Mouse (Mus musculus) cerebellum, adult 18-20 months (tissue): ENCODE measurements around the gene Dst.
"Not testable (repeated sequence)": the region's sequence is repeated elsewhere in the genome, so short reads cannot be mapped to it uniquely, and the experiment has no call there.

ENCODE experiments used
- DNase-seq, 2 experiments: peaks; one replicate each; pipeline ENCODE4 v3.0.0; 2021

Gene Dst

DNA sequence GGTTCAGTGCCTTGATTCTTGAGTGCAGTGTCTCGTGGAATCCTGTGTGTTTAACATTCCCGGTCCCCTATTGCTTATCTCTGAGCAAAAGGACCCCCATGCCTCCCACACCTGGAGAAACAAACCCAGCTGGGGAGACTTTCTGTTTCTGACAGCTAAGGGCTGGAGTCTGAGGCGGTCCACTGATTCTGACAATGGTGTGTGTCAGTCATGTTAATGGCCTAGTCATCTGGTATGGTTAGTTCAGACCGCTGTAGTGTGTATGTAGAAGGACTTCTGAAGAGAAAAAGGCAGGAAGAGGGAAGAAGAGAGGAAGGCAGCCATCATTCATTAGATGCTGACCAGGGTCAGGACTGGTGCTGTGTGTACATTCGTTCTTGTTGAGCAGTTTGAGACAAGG lies 125.0 kb downstream of the Dst start:
- DNase-seq, result no peak

GRCm38 (mm10) chr1:34033478-34033877 lies 125.5 kb downstream of the Dst start:
- DNase-seq, result no peak

DNA sequence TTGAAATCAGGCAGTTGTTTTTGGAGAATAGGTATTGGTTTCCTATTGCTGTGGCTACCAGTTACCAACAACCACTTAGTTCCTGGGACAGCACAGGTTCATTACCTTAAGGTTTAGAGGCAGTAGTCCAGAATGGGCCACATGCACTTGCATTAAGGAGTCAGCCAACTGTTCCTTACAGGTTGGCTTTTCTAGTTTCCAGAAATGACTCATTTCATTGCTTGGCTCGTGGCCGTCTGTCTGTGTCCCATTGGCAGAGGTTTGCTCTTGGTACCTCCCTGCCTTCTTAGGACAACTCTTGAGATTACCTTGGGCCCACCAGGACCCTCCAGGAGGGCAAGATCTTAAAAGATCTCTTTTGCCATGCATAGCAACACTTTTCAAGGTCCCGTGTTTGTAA lies 125.9 kb downstream of the Dst start:
- peak; percentile 42 to 58 for DNase-seq

- DNase-seq, result no peak
These were observed 128.1 kb downstream of the Dst start for GRCm38 (mm10) chr1:34036111-34036510.

- no peak for DNase-seq
These were observed 130.5 kb downstream of the Dst start for GRCm38 (mm10) chr1:34038571-34038970.

- DNase-seq, result no peak
These were observed 132.0 kb downstream of the Dst start for GRCm38 (mm10) chr1:34040049-34040448.

GRCm38 (mm10) chr1:34040901-34041721 lies 133.1 kb downstream of the Dst start:
- no peak for DNase-seq

DNA sequence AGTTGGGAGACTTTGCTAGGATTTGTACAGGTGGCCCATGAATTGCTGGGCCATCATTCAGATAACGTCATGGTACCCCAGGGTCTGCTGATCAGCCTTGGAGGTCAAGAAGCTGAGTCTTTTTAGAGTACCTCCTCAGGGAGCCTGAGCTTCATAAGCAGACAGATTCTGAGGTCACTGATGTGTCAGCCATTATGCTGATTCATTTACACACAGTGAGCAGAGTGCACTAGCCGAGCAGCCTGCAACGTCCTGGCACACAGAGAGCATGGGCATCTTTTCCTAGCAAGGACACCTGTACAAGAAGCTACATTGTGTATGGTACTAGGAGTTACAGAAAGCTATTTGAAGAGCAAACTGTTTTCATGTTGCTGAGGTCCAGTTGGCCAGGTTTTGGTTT lies 134.3 kb downstream of the Dst start:
- peak in 1 of 2 experiments; percentile 41 for DNase-seq

DNA sequence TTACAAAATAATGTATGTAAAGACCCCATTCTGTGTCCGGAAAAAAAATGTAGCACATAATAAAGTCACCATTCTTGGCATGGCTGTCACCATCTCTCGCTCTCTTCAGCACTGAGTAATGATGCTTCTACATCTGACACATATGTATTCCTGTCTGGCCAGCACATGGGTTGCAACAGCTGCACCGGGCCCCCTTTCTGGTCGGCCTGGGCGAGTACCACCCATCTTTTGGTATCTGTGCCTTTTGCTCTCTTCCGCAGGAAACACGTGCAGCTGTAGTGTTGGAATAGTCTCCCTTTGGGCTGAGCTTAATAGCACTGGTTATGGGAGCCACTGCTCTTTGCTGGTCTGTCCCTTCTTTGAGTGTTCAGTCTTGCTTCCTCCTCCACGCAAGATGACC lies 135.3 kb downstream of the Dst start:
- no peak for DNase-seq

DNA sequence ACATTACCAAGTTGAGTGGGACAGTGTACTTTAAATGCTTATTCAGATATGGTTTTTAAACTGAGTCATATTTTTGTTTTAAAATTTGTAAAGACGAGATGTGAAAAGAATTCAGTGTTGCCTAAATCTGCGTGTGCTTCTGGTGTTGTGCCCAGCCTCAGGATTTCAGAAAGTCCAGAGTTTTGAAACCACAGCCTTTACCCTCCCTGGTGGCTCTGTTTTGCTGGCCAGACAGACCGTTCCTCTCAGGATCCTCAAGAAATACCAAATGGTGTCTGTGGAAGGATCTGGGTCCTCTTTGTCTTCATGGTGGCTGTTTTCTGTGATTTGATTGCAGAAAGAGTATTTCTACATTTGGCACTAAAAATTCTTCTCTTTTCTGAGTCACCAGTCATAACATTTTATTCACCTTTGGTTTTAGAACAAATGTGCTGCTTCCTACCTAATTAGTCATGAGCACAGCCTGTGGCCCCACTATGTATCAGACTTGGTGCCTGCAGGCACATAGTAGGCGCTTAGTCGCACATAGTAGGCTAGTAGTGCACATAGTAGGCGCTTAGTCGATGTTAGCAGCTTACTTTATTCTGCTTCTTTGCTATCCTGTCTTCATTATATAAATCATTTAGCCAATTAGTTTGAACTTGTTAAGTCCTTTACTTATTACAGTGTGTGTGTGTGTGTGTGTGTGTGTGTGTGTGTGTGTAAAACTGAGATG lies 136.0 kb downstream of the Dst start:
- no peak for DNase-seq

DNA sequence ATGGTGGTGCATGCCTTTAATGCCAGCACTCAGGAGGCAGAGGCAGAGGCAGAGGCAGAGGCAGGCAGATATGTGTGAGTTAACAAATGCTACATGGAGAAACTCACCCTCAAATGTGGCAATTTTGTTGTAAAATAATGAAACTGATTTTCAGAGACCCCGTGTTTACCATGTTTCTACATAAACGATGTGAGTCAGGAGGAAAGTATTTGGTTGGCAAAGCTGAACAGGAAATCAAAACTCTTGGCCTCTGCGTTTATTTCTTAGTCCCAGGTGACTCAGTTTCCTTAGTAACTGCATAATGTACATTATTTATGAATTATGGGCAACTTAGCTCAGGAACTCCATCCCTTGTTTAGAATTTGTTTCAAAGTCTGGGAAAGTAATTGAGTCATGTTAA lies 136.7 kb downstream of the Dst start:
- DNase-seq, result no peak

DNA sequence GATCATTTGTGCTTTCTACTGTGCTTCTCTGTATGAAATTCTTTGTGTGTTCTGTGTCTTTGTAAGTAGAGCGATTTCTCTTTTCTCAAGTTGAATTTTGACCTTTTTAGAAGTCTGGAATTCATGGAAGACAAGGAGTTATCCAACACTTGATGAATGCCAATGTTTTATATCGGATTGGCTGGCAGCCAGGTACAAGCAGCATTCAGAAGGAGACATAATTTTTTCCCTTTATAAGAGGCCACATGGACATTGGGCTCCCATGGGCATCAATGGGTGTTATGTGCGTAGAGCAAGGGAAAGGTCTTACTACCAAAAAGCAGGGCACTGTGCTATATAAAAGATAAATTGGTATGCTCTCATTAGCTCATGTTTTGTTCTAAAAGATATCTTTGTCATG lies 139.3 kb downstream of the Dst start:
- DNase-seq, result peak; percentile 48 to 57

DNA sequence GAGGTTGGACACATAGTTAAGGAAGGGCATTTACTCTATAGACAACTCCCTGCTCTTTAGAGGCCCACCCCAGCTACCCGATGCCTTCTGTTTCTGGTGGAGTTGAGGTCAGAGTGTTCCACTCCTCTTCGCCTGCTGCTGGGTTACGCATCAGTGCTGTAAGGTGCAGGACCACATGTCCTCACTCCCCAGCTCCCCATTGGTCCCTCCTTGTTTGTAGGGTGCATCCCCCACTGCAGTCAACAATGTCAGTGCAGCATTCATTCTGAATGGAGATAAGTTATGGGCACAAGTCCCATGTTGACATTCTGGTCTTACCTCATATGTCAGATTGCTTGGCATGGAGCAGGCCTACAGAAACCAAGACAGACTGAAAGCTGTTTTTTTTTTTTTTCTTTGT lies 143.2 kb downstream of the Dst start:
- peak in 1 of 2 experiments; percentile 23 for DNase-seq

DNA sequence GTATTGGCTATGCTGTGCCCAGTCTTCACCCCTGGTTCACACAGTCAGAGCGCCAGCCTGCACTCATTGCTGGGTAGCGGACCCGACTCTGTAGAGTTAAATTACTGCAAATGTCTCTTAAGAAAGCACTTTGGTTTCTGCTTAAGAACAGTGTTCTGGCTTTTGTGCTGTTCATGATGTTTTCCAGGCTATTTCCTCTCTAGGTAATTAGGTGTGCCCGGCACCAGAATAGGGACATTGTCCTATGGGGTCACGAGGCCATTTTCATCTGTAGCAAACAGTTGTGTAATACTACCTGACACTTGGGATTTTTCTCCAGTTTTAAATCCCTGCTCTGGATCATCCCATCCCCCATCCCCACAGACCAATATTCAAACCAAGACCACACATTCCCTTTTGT lies 144.4 kb downstream of the Dst start:
- DNase-seq, result no peak

DNA sequence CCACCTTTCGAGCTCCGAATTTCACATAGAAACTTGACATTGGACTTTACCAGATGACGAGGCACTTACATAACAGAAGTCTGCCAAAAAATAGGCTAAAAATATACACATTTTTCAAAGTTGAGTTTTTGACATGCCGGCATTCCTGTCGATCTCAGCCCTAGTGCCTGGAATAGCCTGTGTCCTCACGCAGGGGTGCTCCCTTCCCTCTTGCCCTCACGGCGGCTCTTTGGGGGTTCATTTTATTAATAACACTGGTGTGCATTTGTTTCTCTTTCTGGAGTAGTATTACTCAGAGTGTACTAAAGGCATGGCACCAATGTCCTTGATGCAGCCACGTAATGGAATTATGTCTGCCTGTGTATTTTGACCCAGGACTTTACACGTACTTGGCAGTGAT lies 146.9 kb downstream of the Dst start:
- DNase-seq, result no peak

GRCm38 (mm10) chr1:34056658-34057057 lies 148.6 kb downstream of the Dst start:
- no peak for DNase-seq

GRCm38 (mm10) chr1:34059231-34059630 lies 151.2 kb downstream of the Dst start:
- no peak for DNase-seq

GRCm38 (mm10) chr1:34060446-34060845 lies 152.4 kb downstream of the Dst start:
- DNase-seq, result no peak

DNA sequence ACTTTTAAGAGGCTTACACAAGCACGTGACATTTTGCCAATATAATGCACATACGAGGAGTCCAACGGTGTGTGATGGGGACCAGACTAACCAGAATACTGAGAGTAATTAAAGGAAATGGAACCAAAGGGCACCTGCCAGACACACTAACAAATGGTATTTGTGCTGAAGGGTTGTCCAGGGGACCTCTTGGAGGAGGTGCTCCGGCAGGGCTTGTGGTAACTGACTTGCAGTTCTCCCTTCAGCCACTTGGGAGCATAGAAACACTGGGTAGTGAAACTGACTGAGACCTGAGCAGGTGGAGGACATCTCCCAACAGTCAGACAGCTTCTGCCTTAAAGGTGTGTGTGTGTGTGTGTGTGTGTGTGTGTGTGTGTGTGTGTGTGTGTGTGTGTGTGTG lies 153.1 kb downstream of the Dst start:
- DNase-seq, result peak; percentile 80 to 90

DNA sequence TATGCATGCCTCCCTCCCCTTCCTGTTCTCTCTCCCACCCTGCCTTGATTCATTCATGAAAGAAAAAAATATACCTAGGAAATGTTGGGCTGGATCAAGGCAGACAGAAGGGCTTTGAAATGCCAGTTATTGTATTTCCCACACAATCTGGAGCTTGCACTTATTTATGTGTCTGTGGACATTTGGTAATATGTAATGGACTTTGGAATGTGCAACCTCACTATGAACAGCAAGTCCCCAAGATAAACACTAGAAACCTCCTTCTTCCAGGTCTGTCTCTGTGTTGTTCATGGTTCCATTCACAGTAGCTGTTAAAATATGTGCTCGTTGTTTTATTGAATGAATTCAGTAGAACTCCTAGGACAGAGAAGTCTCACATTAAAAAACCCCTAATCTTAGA lies 153.8 kb downstream of the Dst start:
- no peak for DNase-seq

- no peak for DNase-seq
These were observed 155.9 kb downstream of the Dst start for GRCm38 (mm10) chr1:34063943-34064342.

- DNase-seq, result no peak
These were observed 157.6 kb downstream of the Dst start for GRCm38 (mm10) chr1:34065551-34066048.

GRCm38 (mm10) chr1:34066401-34066800 lies 158.4 kb downstream of the Dst start:
- not testable (repeated sequence) for DNase-seq

- no peak for DNase-seq
These were observed 160.3 kb downstream of the Dst start for GRCm38 (mm10) chr1:34068341-34068740.
